Mouse (Mus musculus) A20 (cell line): ENCODE data around the gene 2700049A03Rik.

Experiments
- DNase-seq: peaks from one replicate; pipeline ENCODE4 v3.0.0-alpha.2; 2011; ENCODE audit warnings: low read depth, low spot score

The 2700049A03Rik gene

DNA sequence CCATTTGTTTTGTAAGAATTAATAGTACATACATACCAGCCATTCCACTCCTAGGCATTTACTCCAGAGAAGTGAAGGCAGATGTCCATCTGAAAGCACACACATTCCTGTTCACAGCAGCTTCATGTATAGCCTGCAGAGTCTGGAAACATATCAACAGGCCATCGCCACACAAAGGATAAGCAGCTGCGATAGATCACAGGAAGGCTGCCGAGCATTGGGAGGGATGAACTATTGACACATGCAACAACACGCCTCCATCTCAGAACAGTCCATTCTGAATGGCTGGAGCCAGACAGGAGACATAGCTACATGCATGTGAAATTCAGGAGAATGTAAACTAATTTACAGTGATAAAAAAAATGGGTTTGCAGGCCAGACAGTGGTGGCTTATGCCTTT lies 127.6 kb downstream of the 2700049A03Rik start:
- no peak for DNase-seq

GRCm38 (mm10) chr12:71269367-71269766 lies 132.7 kb downstream of the 2700049A03Rik start:
- DNase-seq = no peak

DNA sequence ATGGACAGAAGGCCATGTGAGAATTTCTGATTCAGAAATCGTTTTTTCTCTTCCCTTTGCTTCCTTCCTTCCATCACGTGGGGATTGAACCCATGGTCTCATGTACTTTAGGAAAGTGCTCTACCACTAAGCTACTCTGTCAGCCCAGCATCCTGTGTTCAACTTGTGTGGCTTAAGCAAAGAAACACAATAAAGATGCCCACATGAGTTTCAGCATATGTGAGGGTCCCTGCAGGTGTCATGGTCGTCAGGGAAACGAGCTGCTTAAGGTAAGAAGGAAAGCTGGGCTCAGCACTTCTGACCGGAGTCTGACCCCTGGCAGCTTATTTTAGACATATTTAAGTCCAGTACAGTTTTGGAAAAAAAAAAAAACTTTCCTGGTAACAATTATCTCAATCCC lies 134.5 kb downstream of the 2700049A03Rik start:
- DNase-seq = no peak

- peak; percentile 40 for DNase-seq
These were observed 138.0 kb downstream of the 2700049A03Rik start for GRCm38 (mm10) chr12:71274519-71275237.

DNA sequence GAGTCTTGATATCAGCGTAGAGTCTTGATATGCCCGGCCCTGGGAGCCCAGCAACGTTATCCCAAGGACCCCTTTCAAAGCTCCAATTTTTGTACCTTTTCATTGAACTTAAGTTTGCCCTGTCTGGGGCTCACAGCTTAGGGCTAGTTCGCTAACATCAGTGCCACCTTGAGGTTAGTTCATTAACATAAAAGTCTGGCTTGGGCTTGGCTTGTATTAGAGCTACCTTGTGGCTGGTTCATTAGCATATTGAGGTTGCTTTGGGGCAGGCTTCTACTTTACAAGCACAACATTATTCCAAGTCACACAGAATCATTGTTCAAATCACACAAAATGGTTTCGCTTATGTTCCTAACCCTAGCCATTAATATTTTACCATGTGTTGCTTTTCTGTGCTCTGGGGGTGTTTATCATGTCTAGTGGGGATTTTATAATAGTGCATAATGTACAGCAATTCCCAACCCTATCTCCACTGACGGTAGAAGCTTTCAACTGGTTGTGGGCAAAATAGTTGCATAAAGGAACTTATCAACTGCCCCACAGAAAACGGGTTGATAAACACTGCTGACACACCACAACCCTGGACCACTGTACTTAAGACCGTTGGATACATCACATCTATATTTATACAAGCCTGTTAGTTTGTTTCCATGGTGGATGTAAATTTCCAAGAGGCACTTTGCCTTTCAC lies 139.4 kb downstream of the 2700049A03Rik start:
- no peak for DNase-seq

GRCm38 (mm10) chr12:71279521-71280262 lies 143.0 kb downstream of the 2700049A03Rik start:
- no peak for DNase-seq

GRCm38 (mm10) chr12:71281201-71281768 lies 144.6 kb downstream of the 2700049A03Rik start:
- DNase-seq = peak; percentile 8

GRCm38 (mm10) chr12:71285399-71285798 lies 148.8 kb downstream of the 2700049A03Rik start:
- DNase-seq = no peak

DNA sequence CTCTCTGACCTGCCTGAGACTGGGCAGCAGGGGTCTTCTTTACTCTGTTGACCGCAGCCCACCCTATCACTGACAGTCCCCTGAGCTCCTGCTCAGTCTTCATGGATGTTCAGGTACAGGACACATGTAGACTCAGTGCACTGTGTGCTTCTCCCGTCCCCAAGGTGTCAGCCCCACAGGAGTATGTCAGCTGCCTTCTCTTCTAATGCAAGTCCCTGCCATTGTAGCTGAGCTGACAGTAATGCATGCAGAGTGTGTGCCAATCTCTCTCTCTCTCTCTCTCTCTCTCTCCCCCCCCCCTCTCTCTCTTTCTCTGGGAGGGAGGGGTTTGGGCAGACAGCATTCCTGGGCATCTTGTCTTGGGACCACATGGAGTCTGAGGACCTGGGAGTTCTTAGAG lies 153.8 kb downstream of the 2700049A03Rik start:
- DNase-seq = no peak
